Mouse (Mus musculus) forebrain, embryonic 11.5 days (tissue): ENCODE results near the gene Nat14. TPM values are rescaled to one million over a fixed set of nuclear protein-coding genes. Genes with fewer than 3 reads are reported as not detected.
A peak's percentile ranks its signal among the peaks of the same experiment; 100 is the strongest.

ENCODE experiments used
- ATAC-seq: fragments of 200-750 bp; cut with Nextera tagmentation; replicated peaks from 2 replicates; pipeline ENCODE4 v1.8.0; 2017; ENCODE audit warnings: moderate TSS enrichment; ENCODE audit not compliant: low FRiP score
- DNase-seq: peaks from one replicate; pipeline ENCODE4 v3.0.0-alpha.2; 2017; ENCODE audit warnings: low spot score
- H3K27ac ChIP-seq: fragments of 300-500 bp; sonication (generic); 2 replicates; pipeline ENCODE4 v1.5.1; 2014; ENCODE audit warnings: low read depth, low read length
- H3K27me3 ChIP-seq: fragments of 300-500 bp; sonication (generic); 2 replicates; pipeline ENCODE4 v1.6.1; 2014; ENCODE audit warnings: mild to moderate bottlenecking, low read length, mixed read lengths; ENCODE audit not compliant: control insufficient read depth, insufficient read depth
- H3K36me3 ChIP-seq: fragments of 300-500 bp; sonication (generic); 2 replicates; pipeline ENCODE4 v1.6.1; 2014; ENCODE audit warnings: mild to moderate bottlenecking, low read length, moderate library complexity, mixed read lengths; ENCODE audit not compliant: control insufficient read depth, insufficient read depth
- H3K4me1 ChIP-seq: fragments of 300-500 bp; sonication (generic); replicated peaks from 2 replicates; pipeline ENCODE4 v1.6.1; 2014; ENCODE audit warnings: low read length, mixed read lengths; ENCODE audit not compliant: control insufficient read depth, insufficient read depth
- H3K4me2 ChIP-seq: fragments of 300-500 bp; sonication (generic); 2 replicates; pipeline ENCODE4 v1.6.1; 2014; ENCODE audit warnings: low read depth, mild to moderate bottlenecking, low read length, moderate library complexity, mixed read lengths; ENCODE audit not compliant: severe bottlenecking
- H3K4me3 ChIP-seq: fragments of 300-500 bp; sonication (generic); 2 replicates; pipeline ENCODE4 v1.5.1; 2014; ENCODE audit warnings: low read depth, low read length
- H3K9ac ChIP-seq: fragments of 300-500 bp; sonication (generic); 2 replicates; pipeline ENCODE4 v1.6.1; 2014; ENCODE audit warnings: low read length
- H3K9me3 ChIP-seq: fragments of 300-500 bp; sonication (generic); 2 replicates; pipeline ENCODE4 v1.6.1; 2016; ENCODE audit warnings: low read length, mixed read lengths; ENCODE audit not compliant: control insufficient read depth
- WGBS: fragments of 180-500 bp; shearing (Covaris S2); extraction: QIAGEN DNeasy Blood & Tissue Kit; methylation state at CpG from one replicate; pipeline ENCODE4 v1.1.7; 2014; 5-methylcytosine and 5-hydroxymethylcytosine counted together
- polyA plus RNA-seq: library from polyadenylated mRNA; unstranded; fragments of >200 nt; fragmentation: Nextera tagmentation; extraction: Ambion mirVana; gene quantifications from 2 replicates; pipeline ENCODE4 v1.2.1, GENCODE M21; 2014

The Nat14 gene
- polyA plus RNA-seq, 1 experiment from 2014 or later: 10.8 TPM

GRCm38 (mm10) chr7:4947855-4948254 lies 26.0 kb downstream of the Nat14 start:
- Histone ChIP-seq H3K4me1 (no peaks in the 10 kb centered on the region), H3K27ac (no peak overlapping the region), H3K9me3 (no peaks in the 10 kb centered on the region), H3K9ac (no peak overlapping the region), H3K36me3 (no peaks in the 10 kb centered on the region), H3K4me3 (no peak overlapping the region), H3K4me2 (no peak overlapping the region), H3K27me3 (no peaks in the 10 kb centered on the region)
- ATAC-seq (no peak), DNase-seq (no peak)
- WGBS: 58% methylated on average over 2 of the region's 2 CpGs

- no peak overlapping the region for H3K4me3 ChIP-seq
- H3K9me3 ChIP-seq: no peaks in the 10 kb centered on the region
- no peaks in the 10 kb centered on the region for H3K27me3 ChIP-seq
- no peak overlapping the region for H3K4me2 ChIP-seq
- H3K4me1 ChIP-seq: no peaks in the 10 kb centered on the region
- ATAC-seq (no peak), DNase-seq (no peak)
- no peak overlapping the region for H3K9ac ChIP-seq
- no peak overlapping the region for H3K27ac ChIP-seq
- 89% methylated on average over 6 of the region's 6 CpGs for WGBS
- no peaks in the 10 kb centered on the region for H3K36me3 ChIP-seq
These were observed 26.6 kb downstream of the Nat14 start for GRCm38 (mm10) chr7:4948386-4948785.

- no peak for ATAC-seq
These were observed 28.9 kb downstream of the Nat14 start for GRCm38 (mm10) chr7:4950561-4951342.

GRCm38 (mm10) chr7:4953815-4954445 lies 32.1 kb downstream of the Nat14 start:
- no peak for DNase-seq
- Histone ChIP-seq H3K9me3 (no peaks in the 10 kb centered on the region), H3K4me1 (no peaks in the 10 kb centered on the region), H3K4me2 (no peak overlapping the region), H3K9ac (no peak overlapping the region), H3K4me3 (no peak overlapping the region), H3K27ac (no peak overlapping the region), H3K36me3 (no peaks in the 10 kb centered on the region), H3K27me3 (no peaks in the 10 kb centered on the region)
- no peak for ATAC-seq
- 30% methylated on average over 10 of the region's 10 CpGs for whole genome bisulfite sequencing

More at GRCm38 (mm10) chr7:4950561-4951342, 28.9 kb downstream of the Nat14 start:
- Histone ChIP-seq H3K4me3 (no peak overlapping the region), H3K27ac (no peak overlapping the region), H3K4me2 (no peak overlapping the region), H3K36me3 (no peaks in the 10 kb centered on the region), H3K4me1 (no peaks in the 10 kb centered on the region), H3K9me3 (no peaks in the 10 kb centered on the region), H3K9ac (no peak overlapping the region), H3K27me3 (no peaks in the 10 kb centered on the region)
- 89% methylated on average over 19 of the region's 19 CpGs for WGBS
- no peak for DNase-seq

GRCm38 (mm10) chr7:4957361-4957760 lies 35.5 kb downstream of the Nat14 start:
- Histone ChIP-seq H3K4me2 (no peak overlapping the region), H3K4me1 (no peaks in the 10 kb centered on the region), H3K36me3 (no peaks in the 10 kb centered on the region), H3K27ac (no peak overlapping the region), H3K4me3 (no peak overlapping the region), H3K27me3 (no peaks in the 10 kb centered on the region), H3K9me3 (no peaks in the 10 kb centered on the region), H3K9ac (no peak overlapping the region)
- 84% methylated on average over 10 of the region's 10 CpGs for WGBS
- DNase-seq (no peak), ATAC-seq (no peak)

GRCm38 (mm10) chr7:4963527-4963926 lies 41.7 kb downstream of the Nat14 start:
- no peak overlapping the region for H3K9ac ChIP-seq
- H3K36me3 ChIP-seq: no peaks in the 10 kb centered on the region
- no peaks in the 10 kb centered on the region for H3K4me1 ChIP-seq
- ATAC-seq: no peak
- H3K4me3 ChIP-seq: no peak overlapping the region
- 71% methylated on average over 5 of the region's 5 CpGs for WGBS
- no peak for DNase-seq
- H3K27ac ChIP-seq: no peak overlapping the region
- H3K4me2 ChIP-seq: no peak overlapping the region
- no peaks in the 10 kb centered on the region for H3K9me3 ChIP-seq
- no peaks in the 10 kb centered on the region for H3K27me3 ChIP-seq

- Histone ChIP-seq H3K27ac (no peak within 1 kb of the TSS), H3K9ac (no peak within 1 kb of the TSS), H3K36me3 (no peaks in the 10 kb centered on the region), H3K9me3 (no peaks in the 10 kb centered on the region), H3K4me3 (no peak within 1 kb of the TSS), H3K4me1 (no peaks in the 10 kb centered on the region), H3K27me3 (no peaks in the 10 kb centered on the region), H3K4me2 (no peak within 1 kb of the TSS)
- ATAC-seq (peak; percentile 53; the same call in 1 of the 2 replicates), DNase-seq (peak; percentile 68)
- 6% methylated on average over 10 of the region's 10 CpGs for whole genome bisulfite sequencing
These were observed 42.4 kb downstream of the Nat14 start, which contains the start of gene Sbk2 for GRCm38 (mm10) chr7:4964272-4964671. Gene Sbk2 (minus strand): TSS chr7:4964406.

GRCm38 (mm10) chr7:4964988-4965387 lies 43.2 kb downstream of the Nat14 start:
- H3K9me3 ChIP-seq: no peaks in the 10 kb centered on the region
- no peaks in the 10 kb centered on the region for H3K27me3 ChIP-seq
- no peak overlapping the region for H3K4me2 ChIP-seq
- no peak overlapping the region for H3K27ac ChIP-seq
- H3K4me3 ChIP-seq: no peak overlapping the region
- ATAC-seq (no peak), DNase-seq (no peak)
- H3K9ac ChIP-seq: no peak overlapping the region
- 80% methylated on average over 5 of the region's 5 CpGs for WGBS
- H3K4me1 ChIP-seq: no peaks in the 10 kb centered on the region
- H3K36me3 ChIP-seq: no peaks in the 10 kb centered on the region
